Mouse (Mus musculus): ENCODE measurements around the gene Cfdp1.
"Not testable (repeated sequence)": the region's sequence is repeated elsewhere in the genome, so short reads cannot be mapped to it uniquely, and the experiment has no call there.

Gene Cfdp1

DNA sequence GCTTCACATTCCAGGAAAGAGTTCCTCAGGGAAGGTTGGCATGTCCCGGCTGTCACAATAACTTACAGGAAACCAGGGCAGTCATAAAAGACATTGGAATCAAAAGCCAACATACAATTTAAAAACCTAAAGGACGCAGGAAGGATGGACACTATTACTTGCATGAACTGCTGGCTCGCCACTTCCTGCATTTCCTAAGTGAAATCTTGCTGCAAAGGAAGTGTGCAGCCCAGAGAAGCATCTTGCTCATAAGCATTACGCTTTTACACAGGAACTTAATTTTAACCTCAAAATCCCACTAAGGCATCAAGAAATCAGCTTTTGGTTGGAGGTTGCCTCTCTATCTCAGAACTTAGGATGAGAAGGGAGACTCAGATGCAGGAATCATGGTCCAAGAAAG, 9.2 kb upstream of the Cfdp1 start:
- DNase-seq (ENCODE audit: low read depth, low spot score), result no peak

DNA sequence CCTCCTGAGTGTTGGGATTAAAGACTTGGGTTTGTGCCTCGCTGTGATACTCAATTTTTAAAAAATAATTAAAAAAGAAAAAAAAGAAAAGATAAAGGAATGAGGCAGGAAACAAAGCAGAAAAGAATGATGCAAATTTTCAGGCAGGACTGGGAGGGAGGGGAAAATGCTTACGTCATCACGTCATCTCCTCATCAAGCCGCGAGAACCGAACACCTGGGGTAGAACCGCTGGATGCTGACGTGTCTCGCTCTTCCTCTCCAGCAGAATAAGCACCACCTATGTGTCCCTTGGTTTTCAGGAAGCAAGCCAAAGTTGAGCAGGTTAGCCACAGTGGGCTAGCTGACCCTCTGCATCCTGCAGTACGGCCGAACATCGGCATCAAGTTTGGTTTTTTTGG, 1.9 kb upstream of the Cfdp1 start:
- DNase-seq (ENCODE audit: low read depth, low spot score), result no peak

GRCm38 (mm10) chr8:111853219-111853618, 872 bp downstream of the Cfdp1 start:
- DNase-seq (ENCODE audit: low read depth, low spot score), result not testable (repeated sequence)

DNA sequence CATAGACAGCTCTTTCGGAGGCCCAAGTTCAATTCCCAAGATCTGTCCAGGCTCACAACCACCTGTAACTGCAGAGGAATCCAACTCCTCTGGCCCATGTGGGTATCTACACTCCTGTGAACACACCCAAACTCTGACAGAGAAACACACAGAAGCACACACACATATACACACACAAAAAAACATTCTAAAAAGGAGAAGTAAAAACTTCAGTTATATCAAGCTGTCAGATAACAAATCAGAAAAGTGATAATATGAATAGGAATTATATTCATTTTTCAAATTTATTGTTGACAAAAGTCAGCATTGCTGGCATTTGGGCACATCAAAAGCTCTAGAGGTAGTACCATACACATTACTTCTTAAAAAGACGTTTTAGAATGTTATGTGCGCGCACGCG, 7.3 kb downstream of the Cfdp1 start:
- no peak for DNase-seq (ENCODE audit: low read depth, low spot score)

DNA sequence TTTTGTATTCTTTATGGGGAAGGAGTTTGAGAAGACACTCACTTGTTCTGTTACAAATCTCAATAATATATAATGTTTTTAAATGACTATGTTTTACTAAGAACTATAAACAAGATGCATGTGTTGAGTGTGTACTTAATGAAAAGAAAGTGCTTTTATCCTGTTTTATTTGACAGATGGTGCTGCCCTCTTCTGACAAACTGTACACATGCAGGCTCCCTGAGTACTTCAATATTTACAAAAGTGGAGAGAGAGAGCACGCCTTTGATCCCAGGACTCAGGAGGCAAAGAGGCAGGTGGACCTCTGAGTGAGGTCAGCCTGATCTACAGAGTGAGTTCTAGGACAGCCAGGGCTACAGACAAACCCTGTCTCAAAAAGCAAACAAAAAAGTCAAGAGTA, 18.6 kb downstream of the Cfdp1 start:
- DNase-seq (ENCODE audit: low read depth, low spot score), result peak; percentile 30

GRCm38 (mm10) chr8:111834011-111834410, 20.1 kb downstream of the Cfdp1 start:
- no peak for DNase-seq (ENCODE audit: low read depth, low spot score)

- DNase-seq (ENCODE audit: low read depth, low spot score), result no peak
Observed at GRCm38 (mm10) chr8:111832983-111833382, 21.1 kb downstream of the Cfdp1 start.

GRCm38 (mm10) chr8:111831996-111832395, 22.1 kb downstream of the Cfdp1 start:
- DNase-seq (ENCODE audit: low read depth, low spot score), result no peak

- DNase-seq (ENCODE audit: low read depth, low spot score), result no peak
Observed at GRCm38 (mm10) chr8:111828595-111828994, 25.5 kb downstream of the Cfdp1 start.

GRCm38 (mm10) chr8:111825219-111825618, 28.9 kb downstream of the Cfdp1 start:
- DNase-seq (ENCODE audit: low read depth, low spot score), result no peak

DNA sequence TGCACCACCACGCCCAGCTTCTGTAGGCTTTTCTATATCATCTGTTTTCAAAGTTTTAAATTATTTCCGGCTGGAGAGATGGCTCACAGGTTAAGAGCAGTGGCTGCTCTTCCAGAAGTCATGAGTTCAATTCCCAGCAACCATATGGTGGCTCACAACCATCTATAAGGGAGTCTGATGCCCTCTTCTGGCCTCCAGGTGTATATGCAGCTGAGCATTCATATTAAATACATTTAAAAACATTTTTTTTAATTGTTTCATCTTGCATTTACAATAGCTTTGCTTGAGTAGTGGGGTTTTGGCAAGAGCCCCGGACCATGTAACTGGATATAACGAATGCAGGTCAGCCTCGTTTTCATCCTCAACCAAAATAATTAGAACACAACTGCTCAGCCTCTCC, 29.8 kb downstream of the Cfdp1 start:
- no peak for DNase-seq (ENCODE audit: low read depth, low spot score)

- peak; percentile 92 for DNase-seq (ENCODE audit: low read depth, low spot score)
Observed at GRCm38 (mm10) chr8:111821199-111821598, 32.9 kb downstream of the Cfdp1 start.

DNA sequence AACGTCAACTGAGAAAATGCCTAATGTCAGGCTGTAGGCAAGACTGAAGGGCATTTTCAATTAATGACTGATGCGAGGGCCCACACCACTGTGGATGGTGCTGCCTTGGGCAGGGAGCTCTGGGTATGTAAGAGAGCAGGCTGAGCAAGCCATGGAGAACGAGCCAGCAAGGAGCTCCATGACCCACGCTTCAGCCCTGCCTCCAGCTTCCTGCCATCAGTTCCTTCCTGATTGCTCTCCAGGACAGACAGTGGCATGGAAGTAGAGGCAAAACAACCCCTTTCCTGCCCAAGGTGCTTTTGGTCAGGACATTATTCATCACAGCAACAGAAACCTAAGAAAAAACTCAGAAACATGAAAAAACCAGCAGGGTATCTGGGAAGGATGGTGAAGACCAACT, 33.4 kb downstream of the Cfdp1 start:
- DNase-seq (ENCODE audit: low read depth, low spot score), result no peak

GRCm38 (mm10) chr8:111820018-111820417, 34.1 kb downstream of the Cfdp1 start:
- DNase-seq (ENCODE audit: low read depth, low spot score), result no peak

DNA sequence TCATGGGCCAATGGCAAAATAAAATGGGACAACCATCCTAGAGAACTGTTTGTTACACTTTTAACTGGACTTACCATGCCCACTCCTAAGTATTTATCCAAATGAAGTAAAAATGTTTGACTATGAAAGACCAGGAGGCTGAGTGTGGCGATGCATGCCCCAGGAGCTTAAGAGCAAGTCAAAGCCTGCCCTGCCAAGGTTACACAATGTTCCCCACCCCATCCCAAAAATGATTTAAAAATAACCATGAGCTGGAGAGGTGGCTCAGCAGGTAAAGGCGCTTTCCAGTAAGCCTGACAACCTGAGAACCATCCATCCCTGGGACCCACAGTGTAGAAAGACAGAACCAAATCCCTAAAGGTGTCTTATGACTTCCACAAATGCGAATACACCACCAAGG, 35.5 kb downstream of the Cfdp1 start:
- DNase-seq (ENCODE audit: low read depth, low spot score), result no peak

DNA sequence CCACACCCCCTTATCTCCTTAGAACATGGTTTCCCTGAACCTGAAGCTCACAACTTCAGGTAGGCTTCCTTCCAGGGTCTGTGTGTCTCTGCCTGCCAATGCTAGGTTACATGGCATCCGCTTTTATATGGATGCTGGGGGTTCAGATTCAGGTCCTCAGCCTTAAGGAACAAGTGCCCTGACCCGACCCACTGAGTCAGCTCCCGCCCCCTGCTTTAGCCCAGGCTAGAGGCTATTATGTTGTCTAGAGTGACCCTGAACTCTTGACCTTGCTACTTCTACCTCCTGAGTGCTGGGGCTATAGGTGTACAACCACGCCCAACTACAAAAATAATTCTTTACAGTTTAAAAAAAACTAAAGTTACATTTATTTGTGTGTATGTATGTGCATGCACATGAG, 39.0 kb downstream of the Cfdp1 start:
- no peak for DNase-seq (ENCODE audit: low read depth, low spot score)

GRCm38 (mm10) chr8:111813818-111814217, 40.3 kb downstream of the Cfdp1 start:
- DNase-seq (ENCODE audit: low read depth, low spot score), result peak; percentile 34

GRCm38 (mm10) chr8:111812835-111813234, 41.3 kb downstream of the Cfdp1 start:
- DNase-seq (ENCODE audit: low read depth, low spot score), result no peak

DNA sequence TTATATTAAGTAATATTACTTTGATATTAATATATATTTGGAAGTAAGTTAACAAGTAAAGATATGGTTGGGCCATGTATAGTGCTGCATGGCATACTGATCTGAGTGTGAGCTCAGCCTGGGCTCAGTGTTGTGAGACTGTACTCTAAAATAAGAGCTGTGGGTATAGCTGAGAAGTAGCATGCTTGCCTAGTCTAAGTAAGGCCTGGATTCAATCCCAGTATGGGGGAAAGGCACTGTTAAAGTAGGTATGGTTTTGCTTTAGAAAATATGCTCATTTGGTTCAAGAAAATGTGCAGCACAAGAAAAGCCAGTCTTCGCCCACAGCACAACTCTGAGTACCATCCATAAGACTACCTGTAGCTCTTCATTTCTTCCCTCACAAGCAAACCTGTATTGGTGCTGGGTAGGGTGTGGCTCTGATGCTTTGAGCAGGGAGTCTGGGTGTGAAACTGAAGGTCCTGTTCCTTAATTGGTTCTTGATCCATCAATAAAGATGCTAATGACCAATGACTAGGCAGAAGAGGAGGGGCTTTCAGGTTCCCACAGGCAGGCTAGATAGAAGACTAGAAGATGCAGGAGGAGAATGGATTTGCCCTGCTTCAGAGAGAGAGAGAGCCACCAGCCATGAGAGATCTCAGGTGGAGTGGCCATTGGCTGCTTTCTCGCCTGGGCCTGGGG, 43.3 kb downstream of the Cfdp1 start:
- DNase-seq (ENCODE audit: low read depth, low spot score), result no peak

GRCm38 (mm10) chr8:111808891-111809622, 45.0 kb downstream of the Cfdp1 start:
- no peak for DNase-seq (ENCODE audit: low read depth, low spot score)

DNA sequence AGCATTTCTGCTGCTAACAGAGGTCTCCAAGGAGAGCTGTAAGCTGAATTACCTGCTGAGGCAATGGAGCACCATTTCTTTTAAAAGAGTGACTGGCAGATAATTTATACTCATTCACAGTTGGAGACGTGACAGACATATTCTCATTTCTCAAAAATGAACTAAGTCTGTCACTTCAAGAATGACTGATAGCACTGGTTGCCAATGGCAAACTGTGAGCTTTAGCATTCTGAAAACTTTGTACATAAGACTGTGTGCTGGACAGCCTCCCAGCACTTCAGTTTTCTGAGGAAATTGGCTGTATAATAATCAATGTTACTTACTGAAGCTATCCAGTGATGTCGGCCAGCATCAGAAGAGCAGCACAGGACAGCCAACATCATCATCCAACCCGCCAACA, 46.1 kb downstream of the Cfdp1 start:
- DNase-seq (ENCODE audit: low read depth, low spot score), result no peak

DNA sequence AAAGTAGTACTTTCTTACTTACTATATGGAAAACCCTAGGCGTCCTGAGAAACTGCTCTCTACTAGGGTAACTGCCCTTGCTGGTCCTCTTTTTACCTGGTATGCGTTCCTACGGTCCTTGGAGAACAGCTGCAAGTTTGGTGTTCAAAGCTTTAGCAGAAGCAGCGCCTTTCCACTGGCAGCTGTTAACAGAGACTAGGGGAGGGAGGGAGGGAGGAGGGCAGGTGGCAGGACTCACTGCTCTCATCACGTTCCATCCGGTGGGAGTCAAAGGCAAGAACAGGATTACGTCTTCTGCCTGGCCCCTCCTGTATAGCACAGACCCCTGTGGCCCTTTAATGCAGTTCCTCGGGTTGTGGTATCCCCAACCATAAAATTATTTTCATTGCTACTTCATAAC, 50.7 kb downstream of the Cfdp1 start:
- no peak for DNase-seq (ENCODE audit: low read depth, low spot score)

- DNase-seq (ENCODE audit: low read depth, low spot score), result no peak
Observed at GRCm38 (mm10) chr8:111802256-111802655, 51.8 kb downstream of the Cfdp1 start.

Data from CD4-positive helper T cell, adult 2 months (primary cell).